In genomic region chr1:162209487-162210149, GRCm38 (mm10) we compare ENCODE assay signal across 11 mouse cellular contexts.
DNase-seq lines count a peak whose midpoint lies in the region; ATAC-seq lines count a peak whose summit lies in the region.
"Had no signal": no experiment of that assay in that cellular context is flagged by ENCODE, and none has a peak within 500 bp of the region (broad histone marks: within the 10 kb centered on the region; RNA-seq: fewer than 3 reads in every experiment).

No protein-coding gene starts in this region.

- no peak for DNase-seq in heart, postnatal 36 days
- peak; percentile 61 for DNase-seq in neural tube, embryonic 11.5 days (ENCODE audit: low spot score)
- DNase-seq in kidney, postnatal 4 days = no peak
- no peak for DNase-seq in MN1 (ENCODE audit: low spot score)
- no peak for DNase-seq in left cerebral cortex, postnatal 4 days
- DNase-seq: cerebellum, adult 8-10 months had no signal

- intact Hi-C loops in heart, postnatal 36 days (cut with DNase I) = no loop called here
- intact Hi-C loops in left cerebral cortex, postnatal 4 days (cut with DNase I) = no loop called here

- H3K36me3 ChIP-seq in heart, embryonic 16.5 days (ENCODE audit: control insufficient read depth, insufficient read depth) = no peaks in the 10 kb centered on the region
- no peaks in the 10 kb centered on the region for H3K36me3 ChIP-seq in embryonic facial prominence, embryonic 12.5 days
- no peaks in the 10 kb centered on the region for H3K36me3 ChIP-seq in hindbrain, embryonic 16.5 days (ENCODE audit: control insufficient read depth, insufficient read depth, low read length)
- no peaks in the 10 kb centered on the region for H3K36me3 ChIP-seq in neural tube, embryonic 11.5 days (ENCODE audit: control insufficient read depth, insufficient read depth, low read length)

- 0 out of 2 replicates have a peak overlapping the region, but pooled peaks have one; percentile 15 for H3K9ac ChIP-seq in heart, embryonic 16.5 days (ENCODE audit: low read length)
- no peak overlapping the region for H3K9ac ChIP-seq in embryonic facial prominence, embryonic 12.5 days
- no peak overlapping the region for H3K9ac ChIP-seq in hindbrain, embryonic 16.5 days (ENCODE audit: low read depth, low read length)
- peak overlapping the region; percentile 27; the same call in 1 of the 2 replicates for H3K9ac ChIP-seq in neural tube, embryonic 11.5 days (ENCODE audit: low read length)

- no peak for ATAC-seq in heart, embryonic 16.5 days (replicated peaks; ENCODE audit: extremely low read depth, insufficient read depth, low FRiP score)
- ATAC-seq in embryonic facial prominence, embryonic 12.5 days (ENCODE audit: insufficient number of reproducible peaks, insufficient read depth, low FRiP score, low TSS enrichment) = no peak
- ATAC-seq in hindbrain, embryonic 16.5 days = peak; percentile 58
- ATAC-seq in neural tube, embryonic 11.5 days (ENCODE audit: insufficient read depth, low FRiP score, low TSS enrichment) = peak; percentile 88
- ATAC-seq: activated CD4-positive, CD25-positive, alpha-beta regulatory T cell, adult 4 months; CD4-positive, CD25-positive, alpha-beta regulatory T cell, adult 4 months had no signal

- no peak overlapping the region for H3K4me3 ChIP-seq in heart, embryonic 16.5 days (ENCODE audit: low read length)
- H3K4me3 ChIP-seq in embryonic facial prominence, embryonic 12.5 days = no peak overlapping the region
- H3K4me3 ChIP-seq in hindbrain, embryonic 16.5 days (ENCODE audit: low read length) = no peak overlapping the region
- H3K4me3 ChIP-seq in neural tube, embryonic 11.5 days (ENCODE audit: low read depth, low read length) = no peak overlapping the region

- H3K4me2 ChIP-seq in heart, embryonic 16.5 days (ENCODE audit: low read depth, low read length) = no peak overlapping the region
- no peak overlapping the region for H3K4me2 ChIP-seq in embryonic facial prominence, embryonic 12.5 days (replicated peaks)
- no peak overlapping the region for H3K4me2 ChIP-seq in hindbrain, embryonic 16.5 days (ENCODE audit: low read length)
- H3K4me2 ChIP-seq in neural tube, embryonic 11.5 days (ENCODE audit: low read depth) = peak overlapping the region; percentile 28

- no peaks in the 10 kb centered on the region for H3K9me3 ChIP-seq in heart, embryonic 16.5 days (replicated peaks; ENCODE audit: control insufficient read depth, low read length)
- H3K9me3 ChIP-seq in embryonic facial prominence, embryonic 12.5 days = no peaks in the 10 kb centered on the region
- no peaks in the 10 kb centered on the region for H3K9me3 ChIP-seq in hindbrain, embryonic 16.5 days (ENCODE audit: control insufficient read depth, low read length)
- no peaks in the 10 kb centered on the region for H3K9me3 ChIP-seq in neural tube, embryonic 11.5 days (ENCODE audit: control insufficient read depth, low read length)

- WGBS in heart, embryonic 16.5 days = 49% methylated on average over 10 of the region's 10 CpGs
- 62% methylated on average over 10 of the region's 10 CpGs for WGBS in embryonic facial prominence, embryonic 12.5 days
- 16% methylated on average over 10 of the region's 10 CpGs for WGBS in hindbrain, embryonic 16.5 days
- 36% methylated on average over 10 of the region's 10 CpGs for WGBS in neural tube, embryonic 11.5 days

- H3K27me3 ChIP-seq in heart, embryonic 16.5 days (ENCODE audit: control insufficient read depth, insufficient read depth, low read length) = no peaks in the 10 kb centered on the region
- no peaks in the 10 kb centered on the region for H3K27me3 ChIP-seq in embryonic facial prominence, embryonic 12.5 days
- H3K27me3 ChIP-seq in hindbrain, embryonic 16.5 days (replicated peaks; ENCODE audit: control insufficient read depth, insufficient read depth, low read length) = no peaks in the 10 kb centered on the region
- no peaks in the 10 kb centered on the region for H3K27me3 ChIP-seq in neural tube, embryonic 11.5 days (ENCODE audit: control insufficient read depth, insufficient read depth, low read length)

- peak overlapping the region; percentile 43; the same call in 1 of the 2 replicates for H3K27ac ChIP-seq in heart, embryonic 16.5 days (ENCODE audit: low read length)
- H3K27ac ChIP-seq in embryonic facial prominence, embryonic 12.5 days = peak overlapping the region; percentile 90
- H3K27ac ChIP-seq in hindbrain, embryonic 16.5 days (ENCODE audit: low read depth, low read length) = no peak overlapping the region
- H3K27ac ChIP-seq in neural tube, embryonic 11.5 days (ENCODE audit: low read depth, low read length) = peak overlapping the region; percentile 66; the same call in 1 of the 2 replicates

- H3K4me1 ChIP-seq in heart, embryonic 16.5 days (ENCODE audit: control insufficient read depth, insufficient read depth, low read length) = peaks cover 17% of the 10 kb centered on the region
- H3K4me1 ChIP-seq in embryonic facial prominence, embryonic 12.5 days = peaks cover 56% of the 10 kb centered on the region
- H3K4me1 ChIP-seq in hindbrain, embryonic 16.5 days (ENCODE audit: control insufficient read depth, insufficient read depth, low read depth, low read length) = no peaks in the 10 kb centered on the region
- H3K4me1 ChIP-seq in neural tube, embryonic 11.5 days (ENCODE audit: control insufficient read depth, insufficient read depth, low read length) = peaks cover 6% of the 10 kb centered on the region; the same call in 1 of the 2 replicates

Comparison
In these comparisons a context has a peak if more than half of its experiments do, and no peak if none do; other contexts are left out.
1. ATAC-seq: peak in hindbrain, embryonic 16.5 days (single experiment) and neural tube, embryonic 11.5 days (single experiment); none in heart, embryonic 16.5 days (single experiment) and embryonic facial prominence, embryonic 12.5 days (single experiment).
2. H3K9ac ChIP-seq: peak in heart, embryonic 16.5 days (single experiment) and neural tube, embryonic 11.5 days (single experiment); none in embryonic facial prominence, embryonic 12.5 days (single experiment) and hindbrain, embryonic 16.5 days (single experiment).